Mouse (Mus musculus) intestine, embryonic 15.5 days (tissue): Measurements from ENCODE around the gene Ppp1cb. TPM values are rescaled to one million over a fixed set of nuclear protein-coding genes. Genes with fewer than 3 reads are reported as not detected.
"Not testable (repeated sequence)": the region's sequence is repeated elsewhere in the genome, so short reads cannot be mapped to it uniquely, and the experiment has no call there.

Experiments used
- ATAC-seq: fragments of 200-750 bp; cut with Nextera tagmentation; 2 replicates; pipeline ENCODE4 v1.8.0; 2017; ENCODE audit warnings: moderate TSS enrichment, moderate library complexity
- H3K27ac ChIP-seq: fragments of 300-500 bp; sonication (generic); 2 replicates; pipeline ENCODE4 v1.5.1; 2015; ENCODE audit warnings: mild to moderate bottlenecking, inconsistent platforms
- H3K27me3 ChIP-seq: fragments of 300-500 bp; sonication (generic); replicated peaks from 2 replicates; pipeline ENCODE4 v1.6.1; 2015; ENCODE audit warnings: inconsistent platforms
- H3K36me3 ChIP-seq: fragments of 300-500 bp; sonication (generic); 2 replicates; pipeline ENCODE4 v1.6.1; 2015; ENCODE audit warnings: inconsistent platforms
- H3K4me1 ChIP-seq: fragments of 300-500 bp; sonication (generic); replicated peaks from 2 replicates; pipeline ENCODE4 v1.6.1; 2015; ENCODE audit warnings: inconsistent platforms
- H3K4me2 ChIP-seq: fragments of 300-500 bp; sonication (generic); replicated peaks from 2 replicates; pipeline ENCODE4 v1.6.1; 2015; ENCODE audit warnings: mild to moderate bottlenecking, inconsistent platforms
- H3K4me3 ChIP-seq: fragments of 300-500 bp; sonication (generic); replicated peaks from 2 replicates; pipeline ENCODE4 v1.5.1; 2015; ENCODE audit warnings: inconsistent platforms
- H3K9ac ChIP-seq: fragments of 300-500 bp; sonication (generic); 2 replicates; pipeline ENCODE4 v1.6.1; 2015; ENCODE audit warnings: inconsistent platforms
- H3K9me3 ChIP-seq: fragments of 300-500 bp; sonication (generic); 2 replicates; pipeline ENCODE4 v1.6.1; 2016; ENCODE audit warnings: inconsistent platforms
- WGBS: fragments of 180-500 bp; shearing (Covaris S2); methylation state at CpG from one replicate; pipeline ENCODE4 v1.1.7; 2015; 5-methylcytosine and 5-hydroxymethylcytosine counted together
- polyA plus RNA-seq: library from polyadenylated mRNA; unstranded; fragments of >200 nt; fragmentation: Nextera tagmentation; extraction: Ambion mirVana; gene quantifications from 2 replicates; pipeline ENCODE4 v1.2.1, GENCODE M21; 2015

Ppp1cb gene
- polyA plus RNA-seq, 1 experiment from 2014 or later: 237 TPM

- Histone ChIP-seq H3K4me3 (no peak overlapping the region), H3K36me3 (no peaks in the 10 kb centered on the region), H3K4me2 (no peak overlapping the region), H3K4me1 (0 out of 2 replicates have a peak, but pooled peaks cover 8% of the 10 kb centered on the region), H3K27me3 (no peaks in the 10 kb centered on the region), H3K9ac (no peak overlapping the region), H3K9me3 (no peaks in the 10 kb centered on the region), H3K27ac (no peak overlapping the region)
- WGBS: 93% methylated on average over 8 of the region's 8 CpGs
- ATAC-seq: no peak
Measured at GRCm38 (mm10) chr5:32424464-32424863, 34.2 kb upstream of the Ppp1cb start.

GRCm38 (mm10) chr5:32425485-32426171, 33.0 kb upstream of the Ppp1cb start:
- H3K9ac ChIP-seq: no peak overlapping the region
- H3K9me3 ChIP-seq: no peaks in the 10 kb centered on the region
- H3K27me3 ChIP-seq: no peaks in the 10 kb centered on the region
- H3K36me3 ChIP-seq: no peaks in the 10 kb centered on the region
- ATAC-seq: no peak
- 63% methylated on average over 14 of the region's 14 CpGs for WGBS
- no peak overlapping the region for H3K4me2 ChIP-seq
- H3K4me3 ChIP-seq: no peak overlapping the region
- H3K4me1 ChIP-seq: 0 out of 2 replicates have a peak, but pooled peaks cover 8% of the 10 kb centered on the region
- no peak overlapping the region for H3K27ac ChIP-seq

- H3K4me2 ChIP-seq: no peak overlapping the region
- no peaks in the 10 kb centered on the region for H3K27me3 ChIP-seq
- no peak for ATAC-seq
- H3K9me3 ChIP-seq: no peaks in the 10 kb centered on the region
- WGBS: 88% methylated on average over 1 of the region's 1 CpGs
- no peaks in the 10 kb centered on the region for H3K4me1 ChIP-seq
- H3K36me3 ChIP-seq: no peaks in the 10 kb centered on the region
- H3K4me3 ChIP-seq: no peak overlapping the region
- H3K9ac ChIP-seq: no peak overlapping the region
- no peak overlapping the region for H3K27ac ChIP-seq
Measured at GRCm38 (mm10) chr5:32430399-32430798, 28.2 kb upstream of the Ppp1cb start.

GRCm38 (mm10) chr5:32434346-32434745, 24.3 kb upstream of the Ppp1cb start:
- not testable (repeated sequence) for ATAC-seq, H3K27me3 ChIP-seq, H3K9ac ChIP-seq, H3K36me3 ChIP-seq, H3K27ac ChIP-seq, H3K4me1 ChIP-seq, H3K4me3 ChIP-seq, H3K9me3 ChIP-seq, H3K4me2 ChIP-seq
- 85% methylated on average over 3 of the region's 3 CpGs for WGBS

- 71% methylated on average over 3 of the region's 3 CpGs for WGBS
- no peaks in the 10 kb centered on the region for H3K36me3 ChIP-seq
Measured at GRCm38 (mm10) chr5:32435612-32436011, 23.0 kb upstream of the Ppp1cb start.

GRCm38 (mm10) chr5:32437901-32438563, 20.6 kb upstream of the Ppp1cb start:
- H3K4me3 ChIP-seq: no peak overlapping the region
- H3K4me2 ChIP-seq: no peak overlapping the region
- H3K36me3 ChIP-seq: no peaks in the 10 kb centered on the region
- no peaks in the 10 kb centered on the region for H3K27me3 ChIP-seq
- ATAC-seq: peak; percentile 73
- WGBS: 30% methylated on average over 5 of the region's 5 CpGs
- peak overlapping the region; percentile 72 for H3K27ac ChIP-seq
- no peak overlapping the region for H3K9ac ChIP-seq
- H3K4me1 ChIP-seq: peaks cover 9% of the 10 kb centered on the region; the same call in 1 of the 2 replicates
- no peaks in the 10 kb centered on the region for H3K9me3 ChIP-seq

More at GRCm38 (mm10) chr5:32435612-32436011, 23.0 kb upstream of the Ppp1cb start:
- H3K4me1 ChIP-seq: 0 out of 2 replicates have a peak, but pooled peaks cover 3% of the 10 kb centered on the region
- H3K27me3 ChIP-seq: no peaks in the 10 kb centered on the region
- H3K4me2 ChIP-seq: no peak overlapping the region
- no peak for ATAC-seq
- no peak overlapping the region for H3K9ac ChIP-seq
- H3K4me3 ChIP-seq: no peak overlapping the region
- H3K27ac ChIP-seq: no peak overlapping the region
- no peaks in the 10 kb centered on the region for H3K9me3 ChIP-seq

- H3K4me3 ChIP-seq: no peak overlapping the region
- no peaks in the 10 kb centered on the region for H3K27me3 ChIP-seq
- peaks cover 9% of the 10 kb centered on the region; the same call in 1 of the 2 replicates for H3K4me1 ChIP-seq
- peak overlapping the region; percentile 72 for H3K27ac ChIP-seq
- 56% methylated on average over 2 of the region's 2 CpGs for WGBS
- no peaks in the 10 kb centered on the region for H3K9me3 ChIP-seq
- no peak overlapping the region for H3K9ac ChIP-seq
- H3K36me3 ChIP-seq: no peaks in the 10 kb centered on the region
- H3K4me2 ChIP-seq: no peak overlapping the region
- ATAC-seq: peak; percentile 26; the same call in 1 of the 2 replicates
Measured at GRCm38 (mm10) chr5:32438564-32438922, 20.1 kb upstream of the Ppp1cb start.

- ATAC-seq: 0 out of 2 replicates have a peak, but pooled peaks have one; percentile 16
- 39% methylated on average over 3 of the region's 3 CpGs for WGBS
- peaks cover 9% of the 10 kb centered on the region; the same call in 1 of the 2 replicates for H3K4me1 ChIP-seq
Measured at GRCm38 (mm10) chr5:32441336-32441735, 17.3 kb upstream of the Ppp1cb start.

GRCm38 (mm10) chr5:32441992-32442575, 16.6 kb upstream of the Ppp1cb start:
- no peak overlapping the region for H3K4me2 ChIP-seq
- no peak overlapping the region for H3K27ac ChIP-seq
- whole genome bisulfite sequencing: 84% methylated on average over 4 of the region's 4 CpGs
- no peaks in the 10 kb centered on the region for H3K9me3 ChIP-seq
- no peaks in the 10 kb centered on the region for H3K36me3 ChIP-seq
- ATAC-seq: no peak
- H3K4me1 ChIP-seq: peaks cover 9% of the 10 kb centered on the region; the same call in 1 of the 2 replicates
- no peak overlapping the region for H3K9ac ChIP-seq
- H3K27me3 ChIP-seq: no peaks in the 10 kb centered on the region
- H3K4me3 ChIP-seq: no peak overlapping the region

More at GRCm38 (mm10) chr5:32441336-32441735, 17.3 kb upstream of the Ppp1cb start:
- Histone ChIP-seq H3K4me2 (no peak overlapping the region), H3K27me3 (no peaks in the 10 kb centered on the region), H3K4me3 (no peak overlapping the region), H3K9me3 (no peaks in the 10 kb centered on the region), H3K27ac (no peak overlapping the region), H3K9ac (no peak overlapping the region), H3K36me3 (no peaks in the 10 kb centered on the region)

GRCm38 (mm10) chr5:32443906-32444305, 14.7 kb upstream of the Ppp1cb start:
- ATAC-seq: no peak
- Histone ChIP-seq H3K36me3 (no peaks in the 10 kb centered on the region), H3K4me3 (no peak overlapping the region), H3K4me2 (no peak overlapping the region), H3K27ac (no peak overlapping the region), H3K4me1 (peaks cover 7% of the 10 kb centered on the region; the same call in 1 of the 2 replicates), H3K9ac (no peak overlapping the region), H3K9me3 (no peaks in the 10 kb centered on the region), H3K27me3 (no peaks in the 10 kb centered on the region)
- WGBS: 85% methylated on average over 3 of the region's 3 CpGs

- H3K27ac ChIP-seq: peak overlapping the region; percentile 28; the same call in 1 of the 2 replicates
- H3K4me2 ChIP-seq: no peak overlapping the region
- WGBS: 53% methylated on average over 11 of the region's 11 CpGs
- no peak overlapping the region for H3K9ac ChIP-seq
- no peaks in the 10 kb centered on the region for H3K27me3 ChIP-seq
- peaks cover 7% of the 10 kb centered on the region; the same call in 1 of the 2 replicates for H3K4me1 ChIP-seq
- no peaks in the 10 kb centered on the region for H3K9me3 ChIP-seq
- no peak overlapping the region for H3K4me3 ChIP-seq
- H3K36me3 ChIP-seq: no peaks in the 10 kb centered on the region
- ATAC-seq: no peak
Measured at GRCm38 (mm10) chr5:32445287-32445921, 13.2 kb upstream of the Ppp1cb start.

- Histone ChIP-seq H3K4me1 (0 out of 2 replicates have a peak, but pooled peaks cover 2% of the 10 kb centered on the region), H3K27ac (peak overlapping the region; percentile 71), H3K9ac (no peak overlapping the region), H3K27me3 (no peaks in the 10 kb centered on the region), H3K9me3 (no peaks in the 10 kb centered on the region), H3K4me3 (no peak overlapping the region), H3K36me3 (no peaks in the 10 kb centered on the region), H3K4me2 (peak overlapping the region; percentile 34; the same call in 1 of the 2 replicates)
- peak; percentile 91 for ATAC-seq
- 46% methylated on average over 5 of the region's 5 CpGs for WGBS
Measured at GRCm38 (mm10) chr5:32446394-32446793, 12.2 kb upstream of the Ppp1cb start.
